Mouse (Mus musculus) kidney, embryonic 15.5 days (tissue): ENCODE measurements around the gene Rad51b. TPM values are rescaled to one million over a fixed set of nuclear protein-coding genes. Genes with fewer than 3 reads are reported as not detected.
A peak's percentile ranks its signal among the peaks of the same experiment; 100 is the strongest.

Experiments
- ATAC-seq: fragments of 200-750 bp; cut with Nextera tagmentation; replicated peaks from 2 replicates; pipeline ENCODE4 v1.8.0; 2017; ENCODE audit warnings: moderate TSS enrichment; ENCODE audit not compliant: low FRiP score
- H3K27ac ChIP-seq: fragments of 300-500 bp; sonication (generic); 2 replicates; pipeline ENCODE4 v1.5.1; 2015; ENCODE audit warnings: mild to moderate bottlenecking, inconsistent platforms
- H3K27me3 ChIP-seq: fragments of 300-500 bp; sonication (generic); 2 replicates; pipeline ENCODE4 v1.6.1; 2015; ENCODE audit warnings: inconsistent platforms
- H3K36me3 ChIP-seq: fragments of 300-500 bp; sonication (generic); 2 replicates; pipeline ENCODE4 v1.6.1; 2015; ENCODE audit warnings: inconsistent platforms
- H3K4me1 ChIP-seq: fragments of 300-500 bp; sonication (generic); 2 replicates; pipeline ENCODE4 v1.6.1; 2015; ENCODE audit warnings: inconsistent platforms
- H3K4me2 ChIP-seq: fragments of 300-500 bp; sonication (generic); 2 replicates; pipeline ENCODE4 v1.6.1; 2015; ENCODE audit warnings: moderate library complexity, mild to moderate bottlenecking, inconsistent platforms
- H3K4me3 ChIP-seq: fragments of 300-500 bp; sonication (generic); replicated peaks from 2 replicates; pipeline ENCODE4 v1.5.1; 2015; ENCODE audit warnings: mild to moderate bottlenecking, inconsistent platforms
- H3K9ac ChIP-seq: fragments of 300-500 bp; sonication (generic); 2 replicates; pipeline ENCODE4 v1.6.1; 2015; ENCODE audit warnings: mild to moderate bottlenecking, inconsistent platforms
- H3K9me3 ChIP-seq: fragments of 300-500 bp; sonication (generic); replicated peaks from 2 replicates; pipeline ENCODE4 v1.6.1; 2016; ENCODE audit warnings: inconsistent platforms
- WGBS: fragments of 180-500 bp; shearing (Covaris S2); methylation state at CpG from one replicate; pipeline ENCODE4 v1.1.7; 2015; ENCODE audit warnings: mixed read lengths; 5-methylcytosine and 5-hydroxymethylcytosine counted together
- polyA plus RNA-seq: library from polyadenylated mRNA; unstranded; fragments of >200 nt; fragmentation: Nextera tagmentation; extraction: Ambion mirVana; gene quantifications from 2 replicates; pipeline ENCODE4 v1.2.1, GENCODE M21; 2015

Gene Rad51b
- polyA plus RNA-seq, 1 experiment from 2014 or later = 8.2 TPM

DNA sequence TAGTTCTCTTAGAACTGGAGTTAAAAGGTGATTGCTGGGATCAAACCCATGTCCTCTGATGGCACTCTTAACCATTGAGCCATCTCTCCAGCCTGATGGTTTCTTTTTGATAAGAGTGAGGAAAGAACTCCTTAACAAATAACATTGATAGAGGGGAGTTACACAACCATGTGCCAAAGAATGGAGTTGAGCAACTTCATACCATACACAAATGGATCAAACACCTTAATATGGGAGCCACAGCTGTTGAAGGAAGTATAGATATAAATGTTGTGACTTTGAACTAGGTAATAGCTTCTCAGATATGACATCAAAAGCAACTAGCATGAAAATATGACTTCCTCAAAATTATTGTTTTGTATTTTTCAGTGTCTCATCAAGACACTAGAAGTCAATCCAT, 173.0 kb downstream of the Rad51b start:
- ATAC-seq = no peak

GRCm38 (mm10) chr12:79471868-79472267, 174.8 kb downstream of the Rad51b start:
- H3K27ac ChIP-seq = no peak overlapping the region
- WGBS = 80% methylated on average over 2 of the region's 2 CpGs
- no peak for ATAC-seq
- H3K9ac ChIP-seq = no peak overlapping the region
- no peaks in the 10 kb centered on the region for H3K9me3 ChIP-seq
- H3K4me1 ChIP-seq = peaks cover 6% of the 10 kb centered on the region; the same call in 1 of the 2 replicates
- no peak overlapping the region for H3K4me3 ChIP-seq
- no peak overlapping the region for H3K4me2 ChIP-seq
- H3K36me3 ChIP-seq = no peaks in the 10 kb centered on the region
- H3K27me3 ChIP-seq = no peaks in the 10 kb centered on the region

More for the DNA sequence above, 173.0 kb downstream of the Rad51b start:
- Histone ChIP-seq H3K27me3 (no peaks in the 10 kb centered on the region), H3K36me3 (no peaks in the 10 kb centered on the region), H3K9ac (no peak overlapping the region), H3K4me1 (peaks cover 12% of the 10 kb centered on the region), H3K4me3 (no peak overlapping the region), H3K9me3 (no peaks in the 10 kb centered on the region), H3K4me2 (no peak overlapping the region), H3K27ac (no peak overlapping the region)

DNA sequence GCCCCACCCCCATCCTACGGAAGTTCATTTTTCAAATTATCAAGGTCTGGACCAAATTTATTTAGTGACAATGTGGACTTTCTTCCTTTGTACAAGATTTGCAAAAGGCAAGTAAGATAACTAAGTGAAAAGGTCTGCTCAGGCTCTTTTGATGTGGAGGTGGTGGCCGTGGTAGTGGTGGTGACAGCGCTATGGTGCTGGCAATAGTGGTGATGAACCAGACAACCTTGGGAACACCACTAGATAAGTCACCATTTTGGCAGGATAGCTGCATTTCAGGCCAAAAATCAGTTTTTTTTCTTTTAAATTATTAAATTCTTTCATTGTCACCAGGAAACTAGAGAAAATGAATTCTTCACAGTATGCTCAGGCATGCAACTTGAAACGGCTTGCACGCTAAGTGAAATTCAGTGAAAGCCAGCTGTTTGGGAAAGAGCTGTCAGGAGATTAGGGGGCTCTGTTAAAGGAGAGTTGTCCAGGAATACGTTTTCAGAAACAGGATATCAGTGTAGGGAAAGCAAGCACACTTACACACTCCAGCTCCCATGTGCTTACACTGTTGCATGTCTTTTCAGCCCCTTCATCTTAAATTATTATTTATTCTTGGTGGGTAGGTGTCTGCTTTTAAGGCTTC, 179.4 kb downstream of the Rad51b start:
- H3K36me3 ChIP-seq = no peaks in the 10 kb centered on the region
- no peaks in the 10 kb centered on the region for H3K27me3 ChIP-seq
- WGBS = 57% methylated on average over 6 of the region's 6 CpGs
- no peak overlapping the region for H3K9ac ChIP-seq
- no peak overlapping the region for H3K4me3 ChIP-seq
- H3K4me2 ChIP-seq = no peak overlapping the region
- peaks cover 10% of the 10 kb centered on the region; the same call in 1 of the 2 replicates for H3K4me1 ChIP-seq
- H3K27ac ChIP-seq = 0 out of 2 replicates have a peak overlapping the region, but pooled peaks have one; percentile 35
- no peaks in the 10 kb centered on the region for H3K9me3 ChIP-seq
- no peak for ATAC-seq

- H3K9me3 ChIP-seq = no peaks in the 10 kb centered on the region
- no peak overlapping the region for H3K27ac ChIP-seq
- ATAC-seq = no peak
- 87% methylated on average over 5 of the region's 5 CpGs for WGBS
- no peak overlapping the region for H3K4me3 ChIP-seq
- H3K9ac ChIP-seq = no peak overlapping the region
- H3K27me3 ChIP-seq = no peaks in the 10 kb centered on the region
- peaks cover 10% of the 10 kb centered on the region; the same call in 1 of the 2 replicates for H3K4me1 ChIP-seq
- no peak overlapping the region for H3K4me2 ChIP-seq
- H3K36me3 ChIP-seq = no peaks in the 10 kb centered on the region
These were observed 181.7 kb downstream of the Rad51b start for GRCm38 (mm10) chr12:79478816-79479215.

- H3K36me3 ChIP-seq = no peaks in the 10 kb centered on the region
- no peak overlapping the region for H3K27ac ChIP-seq
- H3K9me3 ChIP-seq = no peaks in the 10 kb centered on the region
- WGBS = 60% methylated on average over 4 of the region's 4 CpGs
- no peak overlapping the region for H3K4me3 ChIP-seq
- no peak for ATAC-seq
- H3K27me3 ChIP-seq = no peaks in the 10 kb centered on the region
- no peak overlapping the region for H3K4me2 ChIP-seq
- no peak overlapping the region for H3K9ac ChIP-seq
- no peaks in the 10 kb centered on the region for H3K4me1 ChIP-seq
These were observed 188.4 kb downstream of the Rad51b start for GRCm38 (mm10) chr12:79485501-79485900.

DNA sequence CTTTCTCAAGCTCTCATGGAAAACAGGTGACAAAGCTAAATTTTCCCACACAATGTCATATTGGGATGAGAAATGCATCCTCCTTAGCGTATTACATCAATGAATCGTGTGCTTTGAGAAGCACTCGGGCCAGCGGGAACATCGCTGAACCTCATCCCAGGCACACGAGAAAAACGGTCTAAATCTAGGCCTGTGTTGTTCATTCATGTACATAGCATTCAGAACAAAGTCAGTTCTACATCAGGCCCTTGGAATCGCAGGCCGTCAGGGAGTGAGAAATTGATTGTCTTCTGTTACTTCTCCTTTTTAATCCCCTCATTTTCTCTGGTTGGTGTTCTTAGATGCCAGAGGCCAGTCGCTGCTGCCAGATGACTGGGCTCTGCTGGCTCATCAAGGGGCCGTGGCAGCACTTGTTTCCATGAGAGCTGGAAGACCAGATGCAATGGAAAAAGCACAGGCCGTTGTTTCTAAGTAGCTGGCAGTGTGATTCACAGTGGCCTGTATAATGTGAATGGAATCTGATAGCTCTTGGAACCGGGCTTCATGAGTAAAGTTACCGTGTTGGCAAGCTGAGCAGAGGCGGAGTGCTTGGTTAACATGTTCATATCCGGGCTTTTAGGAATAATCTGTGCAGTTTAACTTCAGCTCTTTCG, 191.6 kb downstream of the Rad51b start:
- ATAC-seq = no peak
- Histone ChIP-seq H3K4me2 (no peak overlapping the region), H3K27me3 (no peaks in the 10 kb centered on the region), H3K4me3 (no peak overlapping the region), H3K9ac (no peak overlapping the region), H3K36me3 (no peaks in the 10 kb centered on the region), H3K4me1 (no peaks in the 10 kb centered on the region), H3K9me3 (no peaks in the 10 kb centered on the region), H3K27ac (no peak overlapping the region)
- WGBS = 81% methylated on average over 17 of the region's 17 CpGs

- Histone ChIP-seq H3K27me3 (no peaks in the 10 kb centered on the region), H3K9ac (no peak overlapping the region), H3K27ac (no peak overlapping the region), H3K4me2 (no peak overlapping the region), H3K4me1 (no peaks in the 10 kb centered on the region), H3K9me3 (no peaks in the 10 kb centered on the region), H3K4me3 (no peak overlapping the region), H3K36me3 (no peaks in the 10 kb centered on the region)
- 41% methylated on average over 5 of the region's 5 CpGs for WGBS
- no peak for ATAC-seq
These were observed 193.5 kb downstream of the Rad51b start for GRCm38 (mm10) chr12:79490626-79491025.

- WGBS = 92% methylated on average over 4 of the region's 4 CpGs
- no peaks in the 10 kb centered on the region for H3K36me3 ChIP-seq
- no peak overlapping the region for H3K9ac ChIP-seq
- no peak for ATAC-seq
- no peak overlapping the region for H3K27ac ChIP-seq
- no peaks in the 10 kb centered on the region for H3K4me1 ChIP-seq
- no peaks in the 10 kb centered on the region for H3K9me3 ChIP-seq
- H3K27me3 ChIP-seq = no peaks in the 10 kb centered on the region
- H3K4me3 ChIP-seq = no peak overlapping the region
- no peak overlapping the region for H3K4me2 ChIP-seq
These were observed 195.1 kb downstream of the Rad51b start for GRCm38 (mm10) chr12:79492175-79492574.

GRCm38 (mm10) chr12:79492613-79493012, 195.5 kb downstream of the Rad51b start:
- Histone ChIP-seq H3K36me3 (no peaks in the 10 kb centered on the region), H3K4me3 (no peak overlapping the region), H3K9me3 (no peaks in the 10 kb centered on the region), H3K27me3 (no peaks in the 10 kb centered on the region), H3K4me2 (no peak overlapping the region), H3K27ac (no peak overlapping the region), H3K4me1 (no peaks in the 10 kb centered on the region), H3K9ac (no peak overlapping the region)
- ATAC-seq = no peak
- WGBS = 90% methylated on average over 4 of the region's 4 CpGs

GRCm38 (mm10) chr12:79493481-79493880, 196.4 kb downstream of the Rad51b start:
- Histone ChIP-seq H3K4me3 (no peak overlapping the region), H3K27me3 (no peaks in the 10 kb centered on the region), H3K4me1 (no peaks in the 10 kb centered on the region), H3K27ac (no peak overlapping the region), H3K36me3 (no peaks in the 10 kb centered on the region), H3K9ac (no peak overlapping the region), H3K9me3 (no peaks in the 10 kb centered on the region), H3K4me2 (no peak overlapping the region)
- WGBS = 77% methylated on average over 2 of the region's 2 CpGs
- ATAC-seq = no peak

- 0 out of 2 replicates have a peak overlapping the region, but pooled peaks have one; percentile 6 for H3K27ac ChIP-seq
- no peak overlapping the region for H3K9ac ChIP-seq
- H3K36me3 ChIP-seq = no peaks in the 10 kb centered on the region
- no peak overlapping the region for H3K4me2 ChIP-seq
- ATAC-seq = no peak
- no peaks in the 10 kb centered on the region for H3K9me3 ChIP-seq
- peaks cover 6% of the 10 kb centered on the region for H3K4me1 ChIP-seq
- no peak overlapping the region for H3K4me3 ChIP-seq
- WGBS = 31% methylated on average over 1 of the region's 1 CpGs
- no peaks in the 10 kb centered on the region for H3K27me3 ChIP-seq
These were observed 201.2 kb downstream of the Rad51b start for GRCm38 (mm10) chr12:79498326-79498725.

GRCm38 (mm10) chr12:79499809-79500208, 202.7 kb downstream of the Rad51b start:
- 89% methylated on average over 5 of the region's 5 CpGs for WGBS

More at GRCm38 (mm10) chr12:79499809-79500208, 202.7 kb downstream of the Rad51b start:
- H3K4me1 ChIP-seq = peaks cover 20% of the 10 kb centered on the region
- no peak for ATAC-seq
- no peaks in the 10 kb centered on the region for H3K36me3 ChIP-seq
- no peak overlapping the region for H3K9ac ChIP-seq
- H3K27ac ChIP-seq = no peak overlapping the region
- no peaks in the 10 kb centered on the region for H3K9me3 ChIP-seq
- H3K27me3 ChIP-seq = no peaks in the 10 kb centered on the region
- H3K4me2 ChIP-seq = no peak overlapping the region
- no peak overlapping the region for H3K4me3 ChIP-seq
